Mouse (Mus musculus) liver, embryonic 15.5 days (tissue): ENCODE measurements around the gene Napepld. TPM values are rescaled to one million over a fixed set of nuclear protein-coding genes. Genes with fewer than 3 reads are reported as not detected.
"Not testable (repeated sequence)": the region's sequence is repeated elsewhere in the genome, so short reads cannot be mapped to it uniquely, and the experiment has no call there.

Experiments used
- ATAC-seq: fragments of 200-750 bp; cut with Nextera tagmentation; 2 replicates; pipeline ENCODE4 v1.8.0; 2017; ENCODE audit warnings: moderate number of reproducible peaks, mild to moderate bottlenecking, moderate library complexity; ENCODE audit not compliant: insufficient read depth
- H3K27ac ChIP-seq: fragments of 300-500 bp; sonication (generic); replicated peaks from 2 replicates; pipeline ENCODE4 v1.5.1; 2015; ENCODE audit warnings: mild to moderate bottlenecking, inconsistent platforms
- H3K27me3 ChIP-seq: fragments of 300-500 bp; sonication (generic); 2 replicates; pipeline ENCODE4 v1.6.1; 2015; ENCODE audit warnings: mild to moderate bottlenecking, inconsistent platforms
- H3K36me3 ChIP-seq: fragments of 300-500 bp; sonication (generic); replicated peaks from 2 replicates; pipeline ENCODE4 v1.6.1; 2015; ENCODE audit warnings: moderate library complexity, mild to moderate bottlenecking, inconsistent platforms
- H3K4me1 ChIP-seq: fragments of 300-500 bp; sonication (generic); replicated peaks from 2 replicates; pipeline ENCODE4 v1.6.1; 2015; ENCODE audit warnings: inconsistent platforms
- H3K4me2 ChIP-seq: fragments of 300-500 bp; sonication (generic); 2 replicates; pipeline ENCODE4 v1.6.1; 2015; ENCODE audit warnings: moderate library complexity, mild to moderate bottlenecking, inconsistent platforms
- H3K4me3 ChIP-seq: fragments of 300-500 bp; sonication (generic); replicated peaks from 2 replicates; pipeline ENCODE4 v1.5.1; 2015; ENCODE audit warnings: mild to moderate bottlenecking, inconsistent platforms
- H3K9ac ChIP-seq: fragments of 300-500 bp; sonication (generic); 2 replicates; pipeline ENCODE4 v1.6.1; 2015; ENCODE audit warnings: moderate library complexity, mild to moderate bottlenecking, inconsistent platforms
- H3K9me3 ChIP-seq: fragments of 300-500 bp; sonication (generic); replicated peaks from 2 replicates; pipeline ENCODE4 v1.6.1; 2016; ENCODE audit warnings: inconsistent platforms
- WGBS: fragments of 180-500 bp; shearing (Covaris S2); methylation state at CpG from one replicate; pipeline ENCODE4 v1.1.7; 2015; ENCODE audit warnings: mixed read lengths; ENCODE audit not compliant: insufficient replicate concordance; 5-methylcytosine and 5-hydroxymethylcytosine counted together
- polyA plus RNA-seq: library from polyadenylated mRNA; unstranded; fragments of >200 nt; fragmentation: Nextera tagmentation; extraction: Ambion mirVana; gene quantifications from 2 replicates; pipeline ENCODE4 v1.2.1, GENCODE M21; 2015

The Napepld gene
- polyA plus RNA-seq, 1 experiment from 2014 or later: 0.74 TPM

- H3K4me3 ChIP-seq: no peak overlapping the region
- no peak overlapping the region for H3K9ac ChIP-seq
- 84% methylated on average over 4 of the region's 4 CpGs for WGBS
- no peak overlapping the region for H3K27ac ChIP-seq
- no peak for ATAC-seq
- H3K27me3 ChIP-seq: no peaks in the 10 kb centered on the region
- H3K9me3 ChIP-seq: no peaks in the 10 kb centered on the region
- no peaks in the 10 kb centered on the region for H3K36me3 ChIP-seq
- peaks cover 19% of the 10 kb centered on the region for H3K4me1 ChIP-seq
- no peak overlapping the region for H3K4me2 ChIP-seq
These were observed 5.3 kb upstream of the Napepld start for GRCm38 (mm10) chr5:21706546-21706945.

GRCm38 (mm10) chr5:21703708-21704107 lies 2.5 kb upstream of the Napepld start:
- ATAC-seq: no peak
- WGBS: 20% methylated on average over 3 of the region's 3 CpGs

GRCm38 (mm10) chr5:21702873-21703475 lies 1.8 kb upstream of the Napepld start:
- 0 out of 2 replicates have a peak overlapping the region, but pooled peaks have one; percentile 9 for H3K4me2 ChIP-seq
- H3K9ac ChIP-seq: no peak overlapping the region
- no peaks in the 10 kb centered on the region for H3K9me3 ChIP-seq
- WGBS: 63% methylated on average over 6 of the region's 6 CpGs
- H3K27me3 ChIP-seq: no peaks in the 10 kb centered on the region
- H3K27ac ChIP-seq: no peak overlapping the region; the same call in 1 of the 2 replicates
- no peak overlapping the region for H3K4me3 ChIP-seq
- no peaks in the 10 kb centered on the region for H3K36me3 ChIP-seq
- ATAC-seq: no peak
- H3K4me1 ChIP-seq: peaks cover 30% of the 10 kb centered on the region

More at GRCm38 (mm10) chr5:21703708-21704107, 2.5 kb upstream of the Napepld start:
- Histone ChIP-seq H3K9ac (no peak overlapping the region), H3K4me2 (no peak overlapping the region), H3K27ac (no peak overlapping the region), H3K4me3 (no peak overlapping the region), H3K27me3 (no peaks in the 10 kb centered on the region), H3K9me3 (no peaks in the 10 kb centered on the region), H3K36me3 (no peaks in the 10 kb centered on the region), H3K4me1 (peaks cover 30% of the 10 kb centered on the region)

GRCm38 (mm10) chr5:21702009-21702364 lies 791 bp upstream of the Napepld start:
- Histone ChIP-seq H3K36me3 (no peaks in the 10 kb centered on the region), H3K4me1 (peaks cover 30% of the 10 kb centered on the region), H3K4me2 (peak overlapping the region; percentile 96), H3K27me3 (no peaks in the 10 kb centered on the region), H3K27ac (peak overlapping the region; percentile 94), H3K4me3 (peak overlapping the region; percentile 85), H3K9ac (peak overlapping the region; percentile 86), H3K9me3 (no peaks in the 10 kb centered on the region)
- WGBS: 48% methylated on average over 2 of the region's 2 CpGs
- no peak for ATAC-seq

- Histone ChIP-seq H3K27ac (no peak overlapping the region; the same call in none of the 2 replicates), H3K27me3 (no peaks in the 10 kb centered on the region), H3K4me1 (peaks cover 30% of the 10 kb centered on the region), H3K36me3 (no peaks in the 10 kb centered on the region), H3K9me3 (no peaks in the 10 kb centered on the region), H3K4me3 (peak overlapping the region; percentile 85), H3K9ac (peak overlapping the region; percentile 74), H3K4me2 (peak overlapping the region; percentile 96)
- under 1% methylated on average over 22 of the region's 22 CpGs for WGBS
- ATAC-seq: peak; percentile 14
These were observed 262 bp downstream of the Napepld start for GRCm38 (mm10) chr5:21700934-21701333.

DNA sequence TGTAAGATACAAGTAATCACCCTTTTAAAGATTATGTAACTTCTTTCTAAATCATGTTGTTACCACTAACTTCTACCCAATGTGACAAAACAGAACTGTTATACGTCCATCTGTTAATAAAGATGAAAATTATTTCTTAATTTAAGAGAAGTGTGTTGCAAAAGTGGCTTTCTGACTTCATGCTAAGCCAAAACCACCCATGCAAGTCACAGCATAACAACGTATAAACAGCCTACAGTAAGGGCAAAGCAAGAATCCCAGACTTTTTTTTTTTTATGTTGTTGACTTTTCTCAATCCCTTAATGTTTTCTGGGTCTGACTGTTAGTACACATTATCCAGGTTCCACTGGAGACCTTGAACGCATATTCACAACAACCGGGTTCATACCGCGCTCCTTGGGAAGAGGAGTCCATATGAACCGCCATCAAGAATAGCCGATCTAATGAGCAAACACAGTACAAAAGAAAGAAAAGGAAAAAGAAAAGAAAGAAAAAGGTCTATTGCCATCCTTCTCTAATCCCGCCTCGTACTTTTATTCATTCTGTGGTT lies 849 bp downstream of the Napepld start:
- no peaks in the 10 kb centered on the region for H3K36me3 ChIP-seq
- no peak overlapping the region for H3K27ac ChIP-seq
- H3K4me3 ChIP-seq: peak overlapping the region; percentile 85
- H3K4me1 ChIP-seq: peaks cover 30% of the 10 kb centered on the region
- ATAC-seq: no peak
- peak overlapping the region; percentile 74; the same call in 1 of the 2 replicates for H3K9ac ChIP-seq
- 28% methylated on average over 10 of the region's 10 CpGs for WGBS
- no peaks in the 10 kb centered on the region for H3K9me3 ChIP-seq
- no peaks in the 10 kb centered on the region for H3K27me3 ChIP-seq
- H3K4me2 ChIP-seq: peak overlapping the region; percentile 96

DNA sequence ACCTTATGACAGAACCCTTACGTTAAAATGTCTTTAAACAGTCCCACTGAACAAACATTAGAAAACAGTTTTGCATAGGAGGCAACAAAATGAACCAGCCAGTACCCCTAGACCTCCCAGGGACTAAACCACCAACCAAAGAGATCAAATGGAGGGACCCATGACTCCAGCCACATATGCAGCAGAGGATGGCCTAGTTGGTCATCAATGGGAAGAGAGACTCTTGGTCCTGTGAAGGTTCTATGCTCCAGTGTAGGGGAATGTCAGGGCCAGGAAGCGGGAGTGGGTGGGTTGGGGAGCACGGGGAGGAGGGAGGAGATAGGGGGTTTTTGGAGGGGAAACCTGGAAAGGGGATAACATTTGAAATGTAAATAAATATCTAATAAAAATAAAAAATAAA lies 1.6 kb downstream of the Napepld start:
- H3K27me3 ChIP-seq: not testable (repeated sequence)

GRCm38 (mm10) chr5:21694854-21695490 lies 6.2 kb downstream of the Napepld start:
- Histone ChIP-seq H3K9me3 (no peaks in the 10 kb centered on the region), H3K9ac (no peak overlapping the region), H3K36me3 (no peaks in the 10 kb centered on the region), H3K4me3 (no peak overlapping the region), H3K4me1 (no peaks in the 10 kb centered on the region), H3K27me3 (no peaks in the 10 kb centered on the region), H3K4me2 (no peak overlapping the region), H3K27ac (no peak overlapping the region)
- WGBS: 38% methylated on average over 3 of the region's 3 CpGs
- no peak for ATAC-seq

More for the DNA sequence above, 1.6 kb downstream of the Napepld start:
- H3K9ac ChIP-seq, ATAC-seq, H3K36me3 ChIP-seq, H3K27ac ChIP-seq, H3K4me2 ChIP-seq, H3K4me3 ChIP-seq, H3K9me3 ChIP-seq: not testable (repeated sequence)
- 80% methylated on average over 3 of the region's 3 CpGs for WGBS
- peaks cover 30% of the 10 kb centered on the region for H3K4me1 ChIP-seq

- Histone ChIP-seq H3K27ac (no peak overlapping the region), H3K9ac (no peak overlapping the region), H3K4me1 (no peaks in the 10 kb centered on the region), H3K4me3 (no peak overlapping the region), H3K36me3 (no peaks in the 10 kb centered on the region), H3K27me3 (no peaks in the 10 kb centered on the region), H3K9me3 (no peaks in the 10 kb centered on the region), H3K4me2 (no peak overlapping the region)
- ATAC-seq: no peak
- WGBS: 36% methylated on average over 3 of the region's 3 CpGs
These were observed 7.8 kb downstream of the Napepld start for GRCm38 (mm10) chr5:21693372-21693870.

- Histone ChIP-seq H3K27me3 (no peaks in the 10 kb centered on the region), H3K9me3 (no peaks in the 10 kb centered on the region), H3K4me2 (no peak overlapping the region), H3K27ac (no peak overlapping the region), H3K4me3 (no peak overlapping the region), H3K36me3 (no peaks in the 10 kb centered on the region), H3K9ac (no peak overlapping the region), H3K4me1 (no peaks in the 10 kb centered on the region)
- no peak for ATAC-seq
- WGBS: 75% methylated on average over 5 of the region's 5 CpGs
These were observed 9.0 kb downstream of the Napepld start for GRCm38 (mm10) chr5:21692230-21692629.

DNA sequence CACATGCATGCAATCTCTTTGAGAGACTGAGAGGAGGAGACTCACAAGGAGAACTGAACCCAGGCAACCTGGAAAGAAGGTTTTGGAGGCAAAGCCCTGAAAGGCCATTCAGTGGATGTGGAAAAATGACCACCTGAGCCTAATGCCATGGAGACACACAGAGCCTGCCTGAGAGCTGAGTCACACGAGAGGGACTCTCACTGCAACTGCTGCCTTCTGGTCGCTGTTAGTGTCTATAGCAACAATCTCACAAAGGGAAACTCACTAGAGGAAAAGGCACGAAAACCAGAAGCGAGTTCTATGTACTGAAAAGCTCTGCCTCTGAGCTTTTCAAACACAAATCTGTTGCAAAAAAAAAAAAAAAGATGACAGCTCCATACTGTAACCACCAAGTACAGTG lies 14.2 kb downstream of the Napepld start:
- ATAC-seq: no peak
- 21% methylated on average over 4 of the region's 4 CpGs for WGBS
- Histone ChIP-seq H3K36me3 (no peaks in the 10 kb centered on the region), H3K27me3 (no peaks in the 10 kb centered on the region), H3K9ac (no peak overlapping the region), H3K9me3 (no peaks in the 10 kb centered on the region), H3K4me3 (no peak overlapping the region), H3K27ac (no peak overlapping the region), H3K4me1 (0 out of 2 replicates have a peak, but pooled peaks cover 4% of the 10 kb centered on the region), H3K4me2 (no peak overlapping the region)
